Mouse (Mus musculus): ENCODE results near the gene Clcn5. TPM values are rescaled to one million over a fixed set of nuclear protein-coding genes. Genes with fewer than 3 reads are reported as not detected.

The Clcn5 gene
- 24.9 and 35.1 TPM in 2 replicates for polyA plus RNA-seq (2014; fragmentation: Nextera tagmentation; extraction: Ambion mirVana)

GRCm38 (mm10) chrX:7319089-7319721 lies at the start of gene Clcn5:
TSS of gene Clcn5 (minus strand) at chrX:7319358.
- no peaks in the 10 kb centered on the region for H3K36me3 ChIP-seq (ENCODE audit: control insufficient read depth, insufficient read depth, low read length)
- no peaks in the 10 kb centered on the region for H3K9me3 ChIP-seq (replicated peaks; ENCODE audit: control insufficient read depth, low read length)
- ATAC-seq (replicated peaks; ENCODE audit: insufficient number of reproducible peaks, low FRiP score, low TSS enrichment), result peak; percentile 97
- H3K4me3 ChIP-seq (ENCODE audit: low read depth, low read length), result peak within 1 kb of the TSS; percentile 64
- H3K27ac ChIP-seq (ENCODE audit: low read depth, low read length), result peak within 1 kb of the TSS; percentile 86
- H3K4me2 ChIP-seq, result peak within 1 kb of the TSS; percentile 58
- peak within 1 kb of the TSS; percentile 82 for H3K9ac ChIP-seq (ENCODE audit: low read depth, low read length)
- no peaks in the 10 kb centered on the region for H3K27me3 ChIP-seq (ENCODE audit: control insufficient read depth, insufficient read depth, low read length)
- H3K4me1 ChIP-seq (ENCODE audit: control insufficient read depth, insufficient read depth, low read length), result no peaks in the 10 kb centered on the region; the same call in 1 of the 2 replicates
- WGBS (ENCODE audit: insufficient replicate concordance), result 14% methylated on average over 40 of the region's 43 CpGs

- no peaks in the 10 kb centered on the region for H3K36me3 ChIP-seq (ENCODE audit: control insufficient read depth, insufficient read depth, low read length)
- H3K9ac ChIP-seq (ENCODE audit: low read depth, low read length), result no peak overlapping the region
- H3K27me3 ChIP-seq (ENCODE audit: control insufficient read depth, insufficient read depth, low read length), result no peaks in the 10 kb centered on the region
- H3K4me2 ChIP-seq, result no peak overlapping the region
- H3K27ac ChIP-seq (ENCODE audit: low read depth, low read length), result no peak overlapping the region
- H3K9me3 ChIP-seq (replicated peaks; ENCODE audit: control insufficient read depth, low read length), result no peaks in the 10 kb centered on the region
- H3K4me3 ChIP-seq (ENCODE audit: low read depth, low read length), result no peak overlapping the region
- WGBS (ENCODE audit: insufficient replicate concordance), result 29% methylated on average over 2 of the region's 2 CpGs
- no peaks in the 10 kb centered on the region for H3K4me1 ChIP-seq (ENCODE audit: control insufficient read depth, insufficient read depth, low read length)
- ATAC-seq (replicated peaks; ENCODE audit: insufficient number of reproducible peaks, low FRiP score, low TSS enrichment), result no peak
Observed at GRCm38 (mm10) chrX:7325455-7325854, 6.3 kb upstream of the Clcn5 start.

- H3K4me3 ChIP-seq (ENCODE audit: low read depth, low read length), result no peak overlapping the region
- no peak overlapping the region for H3K27ac ChIP-seq (ENCODE audit: low read depth, low read length)
- H3K36me3 ChIP-seq (ENCODE audit: control insufficient read depth, insufficient read depth, low read length), result no peaks in the 10 kb centered on the region
- ATAC-seq (replicated peaks; ENCODE audit: insufficient number of reproducible peaks, low FRiP score, low TSS enrichment), result no peak
- H3K4me1 ChIP-seq (ENCODE audit: control insufficient read depth, insufficient read depth, low read length), result no peaks in the 10 kb centered on the region
- no peak overlapping the region for H3K4me2 ChIP-seq
- H3K9ac ChIP-seq (ENCODE audit: low read depth, low read length), result no peak overlapping the region
- WGBS (ENCODE audit: insufficient replicate concordance), result 7% methylated on average over 7 of the region's 7 CpGs
- H3K27me3 ChIP-seq (ENCODE audit: control insufficient read depth, insufficient read depth, low read length), result no peaks in the 10 kb centered on the region
- no peaks in the 10 kb centered on the region for H3K9me3 ChIP-seq (replicated peaks; ENCODE audit: control insufficient read depth, low read length)
Observed at GRCm38 (mm10) chrX:7322288-7322687, 3.1 kb upstream of the Clcn5 start.

GRCm38 (mm10) chrX:7320571-7320970 lies 1.4 kb upstream of the Clcn5 start:
- no peaks in the 10 kb centered on the region for H3K27me3 ChIP-seq (ENCODE audit: control insufficient read depth, insufficient read depth, low read length)
- no peak overlapping the region for H3K4me2 ChIP-seq
- H3K4me1 ChIP-seq (ENCODE audit: control insufficient read depth, insufficient read depth, low read length), result no peaks in the 10 kb centered on the region
- H3K27ac ChIP-seq (ENCODE audit: low read depth, low read length), result no peak overlapping the region
- 52% methylated on average over 2 of the region's 2 CpGs for WGBS (ENCODE audit: insufficient replicate concordance)
- H3K36me3 ChIP-seq (ENCODE audit: control insufficient read depth, insufficient read depth, low read length), result no peaks in the 10 kb centered on the region
- no peak for ATAC-seq (replicated peaks; ENCODE audit: insufficient number of reproducible peaks, low FRiP score, low TSS enrichment)
- no peak overlapping the region for H3K4me3 ChIP-seq (ENCODE audit: low read depth, low read length)
- no peaks in the 10 kb centered on the region for H3K9me3 ChIP-seq (replicated peaks; ENCODE audit: control insufficient read depth, low read length)
- H3K9ac ChIP-seq (ENCODE audit: low read depth, low read length), result no peak overlapping the region

GRCm38 (mm10) chrX:7318551-7319025 lies 570 bp downstream of the Clcn5 start:
- H3K36me3 ChIP-seq (ENCODE audit: control insufficient read depth, insufficient read depth, low read length), result no peaks in the 10 kb centered on the region
- WGBS (ENCODE audit: insufficient replicate concordance), result 20% methylated on average over 34 of the region's 37 CpGs
- H3K4me2 ChIP-seq, result peak overlapping the region; percentile 58
- H3K4me3 ChIP-seq (ENCODE audit: low read depth, low read length), result peak overlapping the region; percentile 64
- H3K9me3 ChIP-seq (replicated peaks; ENCODE audit: control insufficient read depth, low read length), result no peaks in the 10 kb centered on the region
- peak overlapping the region; percentile 82 for H3K9ac ChIP-seq (ENCODE audit: low read depth, low read length)
- peak; percentile 55 for ATAC-seq (replicated peaks; ENCODE audit: insufficient number of reproducible peaks, low FRiP score, low TSS enrichment)
- H3K4me1 ChIP-seq (ENCODE audit: control insufficient read depth, insufficient read depth, low read length), result no peaks in the 10 kb centered on the region; the same call in 1 of the 2 replicates
- no peaks in the 10 kb centered on the region for H3K27me3 ChIP-seq (ENCODE audit: control insufficient read depth, insufficient read depth, low read length)
- H3K27ac ChIP-seq (ENCODE audit: low read depth, low read length), result peak overlapping the region; percentile 86

GRCm38 (mm10) chrX:7315115-7315514 lies 4.0 kb downstream of the Clcn5 start:
- H3K36me3 ChIP-seq (ENCODE audit: control insufficient read depth, insufficient read depth, low read length), result no peaks in the 10 kb centered on the region
- no peak overlapping the region for H3K4me3 ChIP-seq (ENCODE audit: low read depth, low read length)
- peak overlapping the region; percentile 39 for H3K4me2 ChIP-seq
- WGBS (ENCODE audit: insufficient replicate concordance), result 47% methylated on average over 10 of the region's 10 CpGs
- H3K27ac ChIP-seq (ENCODE audit: low read depth, low read length), result no peak overlapping the region
- no peak for ATAC-seq (replicated peaks; ENCODE audit: insufficient number of reproducible peaks, low FRiP score, low TSS enrichment)
- no peaks in the 10 kb centered on the region for H3K27me3 ChIP-seq (ENCODE audit: control insufficient read depth, insufficient read depth, low read length)
- no peaks in the 10 kb centered on the region; the same call in 1 of the 2 replicates for H3K4me1 ChIP-seq (ENCODE audit: control insufficient read depth, insufficient read depth, low read length)
- no peak overlapping the region for H3K9ac ChIP-seq (ENCODE audit: low read depth, low read length)
- H3K9me3 ChIP-seq (replicated peaks; ENCODE audit: control insufficient read depth, low read length), result no peaks in the 10 kb centered on the region

GRCm38 (mm10) chrX:7314645-7315044 lies 4.5 kb downstream of the Clcn5 start:
- H3K27me3 ChIP-seq (ENCODE audit: control insufficient read depth, insufficient read depth, low read length), result no peaks in the 10 kb centered on the region
- 0 out of 2 replicates have a peak overlapping the region, but pooled peaks have one; percentile 22 for H3K27ac ChIP-seq (ENCODE audit: low read depth, low read length)
- WGBS (ENCODE audit: insufficient replicate concordance), result 49% methylated on average over 4 of the region's 4 CpGs
- H3K4me2 ChIP-seq, result peak overlapping the region; percentile 39
- no peak for ATAC-seq (replicated peaks; ENCODE audit: insufficient number of reproducible peaks, low FRiP score, low TSS enrichment)
- no peaks in the 10 kb centered on the region for H3K9me3 ChIP-seq (replicated peaks; ENCODE audit: control insufficient read depth, low read length)
- H3K9ac ChIP-seq (ENCODE audit: low read depth, low read length), result no peak overlapping the region
- H3K4me3 ChIP-seq (ENCODE audit: low read depth, low read length), result no peak overlapping the region
- no peaks in the 10 kb centered on the region for H3K36me3 ChIP-seq (ENCODE audit: control insufficient read depth, insufficient read depth, low read length)
- no peaks in the 10 kb centered on the region; the same call in 1 of the 2 replicates for H3K4me1 ChIP-seq (ENCODE audit: control insufficient read depth, insufficient read depth, low read length)

GRCm38 (mm10) chrX:7308242-7308641 lies 10.9 kb downstream of the Clcn5 start:
- no peaks in the 10 kb centered on the region for H3K27me3 ChIP-seq (ENCODE audit: control insufficient read depth, insufficient read depth, low read length)
- no peak overlapping the region for H3K4me2 ChIP-seq
- 48% methylated on average over 2 of the region's 2 CpGs for WGBS (ENCODE audit: insufficient replicate concordance)

GRCm38 (mm10) chrX:7306861-7307260 lies 12.3 kb downstream of the Clcn5 start:
- Histone ChIP-seq H3K4me1 (ENCODE audit: control insufficient read depth, insufficient read depth, low read length) (no peaks in the 10 kb centered on the region), H3K9ac (ENCODE audit: low read depth, low read length) (no peak overlapping the region), H3K27ac (ENCODE audit: low read depth, low read length) (no peak overlapping the region), H3K4me2 (no peak overlapping the region), H3K27me3 (ENCODE audit: control insufficient read depth, insufficient read depth, low read length) (no peaks in the 10 kb centered on the region), H3K4me3 (ENCODE audit: low read depth, low read length) (no peak overlapping the region), H3K36me3 (ENCODE audit: control insufficient read depth, insufficient read depth, low read length) (no peaks in the 10 kb centered on the region), H3K9me3 (replicated peaks; ENCODE audit: control insufficient read depth, low read length) (no peaks in the 10 kb centered on the region)
- ATAC-seq (replicated peaks; ENCODE audit: insufficient number of reproducible peaks, low FRiP score, low TSS enrichment), result no peak
- WGBS (ENCODE audit: insufficient replicate concordance), result 53% methylated on average over 5 of the region's 5 CpGs

More at GRCm38 (mm10) chrX:7308242-7308641, 10.9 kb downstream of the Clcn5 start:
- Histone ChIP-seq H3K27ac (ENCODE audit: low read depth, low read length) (no peak overlapping the region), H3K4me1 (ENCODE audit: control insufficient read depth, insufficient read depth, low read length) (no peaks in the 10 kb centered on the region), H3K9me3 (replicated peaks; ENCODE audit: control insufficient read depth, low read length) (no peaks in the 10 kb centered on the region), H3K4me3 (ENCODE audit: low read depth, low read length) (no peak overlapping the region), H3K36me3 (ENCODE audit: control insufficient read depth, insufficient read depth, low read length) (no peaks in the 10 kb centered on the region), H3K9ac (ENCODE audit: low read depth, low read length) (no peak overlapping the region)
- ATAC-seq (replicated peaks; ENCODE audit: insufficient number of reproducible peaks, low FRiP score, low TSS enrichment), result no peak

All from heart, embryonic 11.5 days (tissue).